Mouse (Mus musculus): ENCODE results near the gene Treh.

Gene Treh

DNA sequence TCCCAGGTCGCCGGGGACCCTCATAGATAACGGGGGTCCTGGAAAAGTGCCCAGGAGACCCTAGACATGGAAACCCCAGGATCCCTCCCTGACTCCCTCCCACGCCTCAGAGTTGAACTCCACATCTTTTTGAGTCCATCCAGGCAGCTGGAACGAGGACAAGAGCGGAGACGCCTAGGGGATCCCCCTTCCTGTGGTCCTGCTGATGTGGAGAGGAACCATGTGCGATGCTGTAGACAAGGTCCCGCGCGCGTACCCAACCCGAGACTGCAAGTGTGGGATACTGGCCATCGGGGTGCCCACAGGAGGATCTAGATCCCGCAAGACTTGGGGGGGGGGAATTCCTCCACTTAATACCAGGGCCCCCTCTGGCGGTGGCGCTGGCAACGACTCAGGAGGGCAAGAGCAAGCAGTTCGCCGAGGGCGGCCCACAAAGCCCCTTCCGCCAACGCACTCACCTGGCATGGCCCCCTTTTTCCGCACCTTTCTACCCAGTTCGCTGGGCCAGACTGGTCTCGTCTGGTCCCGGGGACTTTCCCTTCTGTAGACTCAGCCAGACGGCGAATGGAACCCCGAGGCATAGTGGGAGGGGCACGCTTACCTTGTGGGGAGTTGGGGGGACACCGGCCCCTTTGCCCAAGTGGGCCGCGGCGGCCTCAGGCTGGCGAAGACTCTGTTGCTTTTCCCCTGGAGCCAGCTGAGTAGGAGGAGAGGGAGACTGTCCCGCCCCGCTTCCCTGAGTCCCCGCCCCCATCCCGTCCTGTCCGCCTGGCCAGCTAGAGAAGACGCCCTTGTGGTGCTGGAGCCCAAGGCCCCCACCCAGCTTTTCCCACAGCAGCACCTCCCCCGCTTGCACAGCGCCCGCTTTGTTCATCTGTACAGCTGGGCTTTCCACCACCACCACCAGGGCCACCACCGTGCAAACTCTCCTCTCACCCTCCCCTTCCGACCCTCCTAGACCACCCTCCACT lies 61.8 kb downstream of the Treh start, which contains the start of gene Phldb1:
TSS of gene Phldb1 (minus strand) at position 675 of the 971 bp plus-strand sequence.
- peak in 1 of 2 experiments; percentile 35 for DNase-seq (ENCODE audit: low spot score in 2 of 2)

DNA sequence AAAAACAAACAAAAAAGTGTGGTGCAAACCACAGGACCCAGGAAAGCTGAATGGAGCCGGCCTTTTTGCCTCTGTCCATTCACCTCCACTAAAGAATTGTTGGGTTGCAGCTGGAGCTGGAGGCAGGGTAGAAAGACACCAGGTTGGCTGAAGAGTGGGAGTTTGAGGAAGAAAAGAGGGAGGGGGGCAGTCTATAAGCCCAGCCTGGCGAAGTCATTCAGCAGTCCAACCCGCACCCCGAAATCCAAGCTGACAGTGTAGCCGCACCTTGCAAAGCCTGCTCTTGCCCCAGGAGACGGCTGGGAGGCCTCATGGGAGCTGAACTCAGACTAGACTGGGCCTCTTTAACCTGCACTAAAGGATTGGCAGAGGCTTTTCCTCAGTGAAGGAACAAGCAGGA lies 62.9 kb downstream of the Treh start:
- no peak for DNase-seq (ENCODE audit: low spot score in 2 of 2)

All from frontal cortex, postnatal 36 days (tissue).